Mouse (Mus musculus) cerebellum, adult 11-12 months (tissue): ENCODE results near the gene Cdh16.
"Not testable (repeated sequence)": the region's sequence is repeated elsewhere in the genome, so short reads cannot be mapped to it uniquely, and the experiment has no call there.

Experiments used
- DNase-seq: peaks from one replicate; pipeline ENCODE4 v3.0.0; 2022

The Cdh16 gene

DNA sequence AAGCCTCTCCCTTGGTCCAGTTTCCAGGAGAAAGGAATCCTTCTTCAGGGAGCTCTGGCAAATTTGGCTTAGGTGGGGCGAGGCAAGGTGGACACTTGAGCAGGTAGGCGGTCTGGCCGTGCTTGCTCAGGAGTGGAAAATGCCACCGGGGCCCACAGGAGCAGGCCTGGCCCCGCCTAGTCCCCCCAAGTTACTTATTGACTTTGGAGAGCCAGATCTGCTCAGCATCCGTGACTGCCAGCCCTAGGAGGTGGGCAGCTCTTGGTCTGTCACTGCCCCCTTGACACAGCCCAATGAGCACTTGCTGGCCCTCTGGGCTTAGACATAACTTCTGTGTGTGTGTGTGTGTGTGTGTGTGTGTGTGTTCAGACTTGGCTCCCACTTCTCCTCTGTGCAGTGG lies at the start of gene Cdh16:
Gene Cdh16 (minus strand): TSS at position 236 of the 400 bp plus-strand sequence.
- DNase-seq, result no peak

DNA sequence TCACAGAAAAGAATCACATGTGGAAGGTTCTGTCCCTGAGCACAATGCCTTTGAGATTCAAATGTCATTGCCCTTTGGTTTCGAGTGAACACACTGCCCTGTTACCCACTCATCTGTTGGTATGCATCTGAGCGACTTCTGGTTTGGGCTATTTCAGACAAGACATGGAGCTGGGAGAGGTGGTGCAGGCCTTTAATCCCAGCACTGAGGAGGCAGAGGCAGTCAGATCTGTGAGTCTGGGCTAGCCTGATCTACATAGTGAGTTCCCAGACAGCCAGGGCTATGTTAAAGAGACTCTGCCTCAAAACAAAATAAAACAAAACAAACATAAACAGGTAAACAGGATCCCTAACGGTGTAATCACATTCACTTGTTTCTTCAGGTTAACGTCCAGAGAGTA lies 31.4 kb upstream of the Cdh16 start:
- DNase-seq, result no peak

DNA sequence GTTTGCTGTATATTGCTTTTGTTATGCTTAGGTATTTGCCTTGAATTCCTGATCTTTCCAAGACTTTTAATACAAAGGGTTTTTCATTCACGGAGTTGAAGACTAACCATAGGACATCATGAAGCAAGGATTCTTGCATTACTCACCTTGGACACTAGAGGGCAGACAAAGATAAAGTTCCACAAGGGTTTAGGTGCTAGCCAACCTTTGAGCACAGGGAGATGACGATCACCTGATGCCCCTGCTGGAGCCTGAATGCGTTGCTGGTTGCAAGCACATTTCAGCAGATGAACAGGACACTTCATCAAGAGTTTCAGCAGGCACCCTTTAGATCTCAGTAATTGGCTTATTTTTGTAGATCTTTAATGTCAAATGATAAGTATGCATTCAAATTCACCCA lies 30.8 kb upstream of the Cdh16 start:
- peak; percentile 66 for DNase-seq

DNA sequence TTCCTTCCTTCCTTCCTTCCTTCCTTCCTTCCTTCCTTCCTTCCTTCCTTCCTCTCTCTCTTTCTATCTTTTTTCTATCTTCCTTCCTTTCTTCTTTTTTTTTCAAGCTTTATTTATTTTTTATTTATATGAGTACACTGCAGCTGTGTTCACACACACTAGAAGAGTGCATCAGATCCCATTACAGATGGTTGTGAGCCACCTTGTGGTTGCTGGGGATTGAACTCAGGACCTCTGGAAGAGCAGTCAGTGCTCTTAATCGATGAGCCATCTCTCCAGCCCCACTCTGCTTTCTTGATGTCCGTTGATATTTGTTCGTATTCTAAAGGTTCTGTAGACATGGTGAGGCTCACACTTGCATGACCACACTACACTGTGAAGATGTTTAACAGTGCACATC lies 20.0 kb upstream of the Cdh16 start:
- not testable (repeated sequence) for DNase-seq

DNA sequence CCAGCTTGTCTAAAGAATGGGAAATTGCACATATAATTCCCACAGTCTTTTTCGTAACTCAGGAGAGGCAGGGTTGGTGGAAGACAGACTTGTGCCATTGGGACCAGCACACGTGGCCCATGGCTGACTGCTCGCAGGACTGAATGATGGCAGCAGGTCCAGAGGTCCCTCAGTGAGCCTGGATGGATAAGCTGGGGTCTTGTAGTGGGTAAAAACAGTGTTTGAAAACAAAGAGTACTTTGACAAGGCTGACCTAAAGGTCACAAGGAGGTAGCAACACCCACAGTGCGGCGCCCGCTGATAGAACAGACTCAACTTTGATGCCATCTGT lies 18.1 kb upstream of the Cdh16 start:
- DNase-seq, result no peak

DNA sequence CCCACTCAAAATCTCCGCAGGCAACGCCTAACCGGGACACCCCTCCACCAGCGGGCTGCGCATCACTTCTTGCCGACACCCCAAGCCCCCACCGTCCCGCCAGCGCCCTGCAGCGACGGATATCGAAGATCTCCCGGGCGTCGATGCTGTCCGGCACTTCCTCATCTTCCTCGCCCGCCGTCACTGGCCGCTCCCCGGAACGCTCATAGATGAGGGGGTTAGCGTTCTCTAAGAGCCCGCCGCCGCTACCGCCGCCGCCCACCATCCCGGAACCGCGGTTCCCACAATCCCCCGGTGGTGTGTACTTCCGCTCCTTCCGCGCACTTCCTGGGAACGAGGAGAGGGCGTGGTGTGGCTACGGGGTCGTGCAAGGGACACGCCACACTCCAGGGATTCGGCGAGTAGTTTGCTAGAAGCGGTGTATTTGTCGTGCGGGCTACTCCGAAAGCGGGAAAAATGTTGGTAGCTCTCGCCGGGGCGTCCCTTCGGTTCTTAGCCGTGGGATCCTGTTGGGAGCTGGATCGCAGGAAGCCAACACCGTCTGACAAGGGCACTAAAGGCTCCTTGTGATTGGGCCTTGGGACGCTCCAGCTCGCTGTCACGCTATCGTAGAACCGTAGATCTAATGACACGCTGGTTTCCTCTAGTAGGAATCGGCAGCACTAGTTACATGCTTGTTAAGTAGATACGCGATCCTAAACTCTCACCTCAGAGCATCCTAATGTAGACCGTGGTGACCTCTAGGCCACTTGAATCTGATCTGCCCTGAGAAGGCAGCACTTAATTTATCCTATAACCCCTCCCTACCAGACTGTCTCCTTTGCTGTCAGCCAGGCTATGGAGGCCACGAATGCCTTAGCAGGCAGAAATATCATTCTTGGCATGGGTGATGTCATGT lies 17.5 kb upstream of the Cdh16 start, which contains the start of gene Ciao2b:
Gene Ciao2b (minus strand): TSS at position 540 of the 898 bp plus-strand sequence.
- DNase-seq, result peak; percentile 86

DNA sequence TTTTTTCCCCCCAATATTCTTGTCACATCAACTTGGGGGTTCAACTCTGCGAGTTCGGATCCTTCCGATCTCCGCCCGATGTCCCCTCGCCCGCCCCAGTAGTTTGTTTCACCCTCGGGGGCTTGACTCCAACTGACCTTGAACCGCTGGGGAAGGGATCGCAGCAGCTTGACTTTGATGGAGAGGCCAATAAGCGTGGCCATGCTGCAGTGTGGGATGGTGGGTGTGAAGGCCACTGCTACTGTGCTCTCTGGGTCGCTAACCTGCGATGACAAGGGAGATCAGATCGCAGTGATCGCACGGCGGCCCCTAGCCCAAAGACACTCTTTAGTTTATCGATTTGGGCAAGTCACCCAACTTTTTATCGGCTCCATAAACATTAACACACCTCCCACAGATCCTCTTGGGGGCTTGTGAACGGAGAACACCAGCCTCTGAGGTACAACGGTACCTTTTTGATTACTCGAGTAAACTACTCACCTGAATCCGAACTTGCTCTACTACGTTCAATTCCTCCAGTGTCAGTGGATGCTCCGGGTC lies 16.7 kb upstream of the Cdh16 start:
- DNase-seq, result peak; percentile 35

DNA sequence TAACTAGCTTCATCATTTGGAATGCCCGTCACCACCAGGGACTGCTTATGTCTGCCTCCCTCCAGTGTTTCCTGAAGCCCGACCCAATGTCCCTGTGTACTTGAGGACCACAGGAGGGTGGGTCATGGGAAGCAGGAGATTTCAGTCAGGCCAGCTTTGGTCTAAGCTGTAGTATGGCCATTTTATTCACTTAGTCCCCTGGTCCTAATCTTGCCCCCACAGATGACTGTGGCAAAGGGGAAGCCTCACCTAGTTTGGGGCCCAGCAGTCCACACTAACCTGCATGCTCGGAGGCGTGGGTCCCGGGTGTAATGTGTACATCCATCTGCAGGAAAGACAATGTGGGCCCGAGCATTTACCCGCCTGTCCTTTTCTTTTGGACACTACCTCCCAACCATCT lies 16.0 kb upstream of the Cdh16 start:
- no peak for DNase-seq

DNA sequence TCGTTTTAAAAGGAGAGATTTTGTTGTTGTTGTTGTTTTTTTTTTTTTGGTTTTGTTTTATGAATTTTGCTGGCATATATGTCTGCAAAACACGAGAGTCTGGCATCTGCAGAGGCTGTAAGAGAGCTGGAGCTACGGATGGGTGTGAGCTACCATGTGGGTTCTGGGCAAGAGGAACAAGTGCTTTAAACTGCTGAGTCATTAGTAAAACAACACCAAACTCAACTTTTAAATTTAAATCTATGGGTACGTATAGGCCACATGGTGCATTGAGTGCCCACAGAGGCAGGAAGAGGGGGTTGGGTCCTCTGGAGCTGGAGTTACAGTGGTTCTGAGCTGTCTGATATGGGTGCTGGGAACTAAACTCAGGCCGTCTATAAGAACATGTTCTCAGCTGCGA lies 13.8 kb upstream of the Cdh16 start:
- DNase-seq, result no peak

DNA sequence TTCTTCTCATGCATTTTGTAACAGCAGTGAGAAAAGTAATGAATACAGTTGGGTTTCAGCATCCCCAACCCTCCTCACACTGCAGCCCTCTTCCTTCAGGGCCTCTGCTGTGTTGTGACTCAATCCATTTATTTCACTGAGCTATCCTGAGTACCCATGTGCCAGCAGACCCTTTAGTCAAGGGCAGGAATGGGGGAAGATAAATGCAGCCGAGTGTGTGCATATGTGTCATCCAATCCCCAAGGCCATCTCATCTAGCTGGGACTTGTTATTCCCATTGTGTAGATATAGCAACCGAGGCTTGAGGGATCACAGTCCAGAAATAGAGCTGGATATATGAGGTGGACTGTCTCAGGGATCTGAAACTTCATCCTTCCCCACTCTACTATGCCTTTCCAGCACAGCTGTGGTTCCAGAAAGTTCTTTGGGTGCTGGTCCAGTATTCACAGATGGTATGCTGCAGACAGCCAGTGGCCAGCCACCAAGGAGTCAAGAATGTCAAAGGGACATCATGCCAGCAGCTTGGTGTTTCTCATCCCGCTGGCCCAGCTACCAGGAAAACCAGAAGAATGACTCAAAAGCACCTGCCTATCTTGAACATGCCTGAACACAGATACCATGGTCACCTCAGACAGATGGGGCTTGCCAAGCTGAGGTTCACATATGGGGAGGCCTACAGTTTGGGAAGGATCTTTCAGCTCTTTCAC lies 11.0 kb upstream of the Cdh16 start:
- no peak for DNase-seq

DNA sequence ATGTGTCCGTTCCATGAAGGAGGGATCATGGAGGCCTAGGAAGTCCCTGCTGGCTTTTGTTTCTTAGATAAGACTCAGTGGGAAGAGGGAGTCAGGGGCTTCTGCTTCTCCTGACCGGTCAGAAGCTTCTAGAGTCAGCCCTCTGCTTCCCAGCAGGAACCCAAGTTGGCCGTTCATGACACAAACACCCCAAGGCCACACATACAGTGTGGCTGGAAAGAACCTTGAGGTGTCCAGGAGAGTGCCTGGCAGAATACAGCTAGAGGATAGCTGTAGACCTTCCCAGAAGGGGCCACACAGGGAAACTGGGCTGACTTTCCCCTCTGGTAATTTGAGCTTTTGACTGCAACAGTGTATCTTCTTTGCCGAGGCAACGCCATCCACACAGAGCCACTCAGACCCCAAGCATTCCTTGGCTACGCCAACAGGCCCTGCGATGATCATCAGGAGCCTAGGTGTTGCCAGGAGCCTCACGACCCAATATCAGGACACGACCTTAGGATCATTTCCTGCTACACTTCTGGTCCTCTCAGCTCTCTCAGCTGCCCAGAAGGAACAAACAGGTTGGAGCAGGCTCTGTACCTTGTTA lies 9.1 kb upstream of the Cdh16 start:
- DNase-seq, result no peak

DNA sequence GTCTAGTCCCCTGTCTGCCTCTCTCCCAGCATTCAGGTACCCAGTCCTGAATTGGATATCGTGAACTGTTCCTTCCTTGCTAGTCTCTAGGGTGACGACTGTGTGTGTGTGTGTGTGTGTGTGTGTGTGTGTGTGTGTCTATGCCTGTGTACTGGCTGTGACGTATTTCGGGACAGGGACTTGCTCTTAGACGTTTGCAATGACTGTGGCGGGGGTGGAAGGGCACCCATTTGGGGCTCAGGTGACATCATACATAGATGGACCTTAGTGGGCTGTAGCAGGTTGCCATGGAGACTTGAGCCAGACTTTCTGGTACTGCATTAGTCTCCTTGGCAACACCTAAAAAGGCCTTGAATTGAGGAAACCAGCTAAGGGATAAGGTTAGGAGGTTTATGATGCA lies 8.3 kb upstream of the Cdh16 start:
- no peak for DNase-seq

DNA sequence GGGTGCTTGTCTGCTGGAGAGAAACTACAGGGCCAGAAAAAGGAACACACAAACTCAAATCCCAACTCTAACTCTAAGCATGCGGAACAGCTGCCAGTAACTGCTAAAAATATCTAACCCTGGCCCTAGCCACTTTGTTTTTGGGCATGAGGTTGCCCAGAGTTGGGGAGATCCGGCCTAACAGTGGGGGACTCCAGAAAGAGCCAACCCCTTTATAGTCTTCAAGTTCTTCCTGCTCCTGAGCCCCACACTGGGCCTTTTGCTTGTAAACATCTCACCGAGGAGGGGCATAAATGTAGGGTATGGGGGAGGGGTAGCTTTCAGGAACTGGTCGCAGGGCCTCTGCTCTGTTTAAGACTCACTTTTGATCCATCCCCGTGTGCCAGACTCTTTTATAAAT lies 7.8 kb upstream of the Cdh16 start:
- no peak for DNase-seq

DNA sequence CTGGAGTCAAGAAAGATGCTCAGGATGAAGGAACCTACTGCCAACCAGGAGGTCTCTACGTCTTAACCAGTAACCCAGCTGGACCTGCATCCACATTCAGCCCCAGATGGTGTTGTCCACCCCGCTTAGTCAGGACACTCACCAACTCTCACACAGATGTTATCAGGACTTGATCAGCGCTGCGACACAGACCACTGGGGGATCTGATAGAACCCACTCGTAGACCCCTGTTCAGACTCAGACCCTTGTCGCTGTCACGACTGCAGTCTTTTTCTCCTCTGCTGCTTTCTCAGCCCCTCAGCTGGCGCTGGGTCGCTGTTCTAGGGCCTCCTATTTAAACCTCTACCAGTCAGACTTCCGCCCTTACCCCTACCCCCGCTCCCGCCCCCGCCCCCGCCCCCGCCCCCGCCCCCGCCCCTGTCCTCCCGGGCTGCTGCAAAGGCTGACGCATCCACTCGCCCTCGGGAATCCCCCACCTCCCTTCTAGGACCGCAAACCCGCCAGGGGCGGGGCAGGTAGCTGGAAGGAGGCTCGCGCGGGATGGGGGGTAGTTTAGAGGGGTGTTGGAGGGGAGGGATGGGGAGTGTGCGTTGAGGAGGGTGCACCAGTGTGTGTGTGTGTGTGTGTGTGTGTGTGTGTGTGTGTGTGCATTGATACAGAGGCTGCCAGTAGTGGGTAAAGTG lies 6.9 kb upstream of the Cdh16 start, which contains the start of gene Rrad:
Gene Rrad (minus strand): TSS at position 347 of the 683 bp plus-strand sequence.
- no peak for DNase-seq

DNA sequence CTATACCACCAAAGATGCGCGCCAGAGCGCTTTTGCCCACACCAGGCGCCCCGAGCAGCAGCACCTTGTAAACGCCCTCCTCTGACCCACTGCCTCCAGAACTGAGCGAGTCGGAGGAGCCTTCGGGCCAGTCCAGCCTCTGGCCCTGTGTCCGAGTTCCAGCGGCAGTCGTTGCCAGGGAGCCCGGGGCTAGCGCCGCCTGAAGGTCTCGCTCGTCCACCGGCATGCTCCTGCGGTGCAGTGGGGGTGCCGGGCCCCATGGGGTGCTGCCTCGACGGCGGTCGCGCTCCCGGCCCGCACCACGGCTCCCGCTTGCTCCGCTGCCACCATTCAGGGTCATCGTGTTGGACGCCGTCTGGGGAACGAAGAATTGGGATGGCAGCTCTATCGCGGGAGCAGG lies 6.4 kb upstream of the Cdh16 start:
- DNase-seq, result no peak

DNA sequence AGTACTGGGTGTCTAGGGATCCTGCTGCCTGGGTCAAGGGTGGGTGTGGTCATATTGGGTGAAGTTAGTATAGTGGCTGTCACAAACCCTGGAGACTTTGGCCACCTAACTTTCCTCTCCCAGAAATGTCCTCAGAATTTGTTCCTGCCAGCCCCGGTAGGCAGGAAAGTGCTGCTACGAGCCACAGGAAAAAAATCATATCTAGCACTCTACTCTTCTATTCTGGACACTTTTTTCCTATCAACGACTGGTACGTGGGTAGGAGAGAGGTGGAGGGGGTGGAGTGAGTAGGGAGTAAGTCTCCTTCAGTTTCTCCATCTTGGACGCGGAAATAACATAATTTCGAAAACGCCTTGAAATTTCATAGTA lies 5.9 kb upstream of the Cdh16 start:
- no peak for DNase-seq

DNA sequence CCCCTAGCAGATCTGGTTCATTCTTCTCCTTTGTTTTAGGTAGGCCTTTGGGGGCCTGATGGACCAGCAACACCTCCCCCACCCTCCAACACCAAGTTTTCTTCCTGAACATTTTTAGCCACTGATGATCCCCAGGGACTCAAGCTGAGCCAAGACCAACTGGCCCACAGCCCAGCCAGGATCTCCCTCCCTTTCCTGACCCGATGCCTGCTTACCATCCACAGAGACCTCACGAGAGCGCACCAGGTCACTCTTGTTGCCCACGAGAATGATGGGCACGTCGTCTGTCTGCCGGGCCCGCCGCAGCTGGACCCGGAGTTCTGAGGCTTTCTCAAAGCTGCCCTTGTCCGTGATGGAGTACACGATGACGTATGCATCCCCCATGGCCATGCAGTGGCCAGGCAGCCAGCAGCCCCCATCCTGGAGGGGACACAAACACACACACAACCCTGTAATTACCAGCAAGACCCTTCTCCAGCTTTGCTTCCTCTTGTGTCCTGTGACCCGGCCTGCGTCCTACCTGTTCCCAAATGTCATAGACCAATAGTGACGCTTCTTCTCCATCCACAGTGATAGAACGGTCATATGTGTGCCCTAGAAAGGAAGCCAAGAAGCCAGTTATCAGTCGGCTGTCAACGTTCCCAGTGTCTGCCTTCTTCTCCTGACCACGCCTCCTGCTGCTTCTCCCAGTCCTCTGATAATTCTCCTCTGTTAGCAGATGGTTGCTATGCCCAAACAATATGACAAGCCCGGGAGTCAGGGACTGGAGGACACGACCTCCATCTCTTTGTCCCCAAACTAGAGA lies 5.3 kb upstream of the Cdh16 start:
- no peak for DNase-seq

DNA sequence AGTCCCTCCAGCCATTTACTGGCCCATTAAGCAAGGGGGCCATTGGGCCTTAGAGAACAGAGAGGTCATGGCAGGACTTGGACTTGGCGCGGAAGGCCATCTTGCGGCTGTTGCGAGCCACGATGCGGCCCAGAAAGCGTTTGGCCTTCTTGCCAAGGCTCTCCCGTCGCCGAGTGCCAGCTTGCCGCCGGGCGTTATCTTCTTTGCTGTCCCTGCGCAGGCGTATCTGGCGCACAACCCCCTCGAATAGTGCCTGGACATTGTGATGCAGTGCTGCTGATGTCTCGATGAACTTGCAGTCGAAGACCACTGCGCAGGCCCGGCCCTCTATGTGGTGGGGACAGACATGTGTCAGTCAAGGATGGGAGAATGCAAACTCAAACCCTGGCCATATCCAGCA lies 4.2 kb upstream of the Cdh16 start:
- no peak for DNase-seq

DNA sequence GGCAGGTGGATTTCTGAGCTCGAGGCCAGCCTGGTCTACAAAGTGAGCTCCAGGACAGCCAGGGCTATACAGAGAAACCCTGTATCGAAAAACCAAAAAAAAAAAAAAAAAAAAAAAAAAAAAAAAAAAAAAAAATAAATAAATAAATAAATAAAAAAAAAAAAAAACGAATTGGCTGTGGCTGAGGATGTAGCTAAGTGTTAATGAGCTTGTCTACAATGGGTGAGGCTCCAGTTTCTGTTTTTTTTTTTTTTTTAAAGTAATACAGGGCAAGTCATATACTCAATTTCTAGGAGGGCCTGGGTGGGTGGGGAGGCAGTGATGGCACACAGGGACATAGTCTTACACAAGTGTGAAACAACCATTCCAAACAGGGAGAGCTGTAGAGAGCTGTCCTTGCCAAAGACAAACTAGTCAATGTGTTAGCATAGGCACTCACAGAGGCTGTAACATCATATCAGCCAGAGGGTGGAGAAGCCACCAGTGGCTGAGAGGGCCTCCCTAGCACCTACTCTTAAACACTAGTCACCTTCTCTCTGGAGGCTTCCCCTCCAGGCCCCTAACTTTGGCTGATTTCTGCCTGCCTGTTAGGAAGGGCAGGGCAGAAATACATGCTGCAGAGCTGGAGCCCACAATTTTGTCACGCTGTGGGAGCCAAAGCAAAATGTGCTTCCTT lies 3.0 kb upstream of the Cdh16 start:
- no peak for DNase-seq

DNA sequence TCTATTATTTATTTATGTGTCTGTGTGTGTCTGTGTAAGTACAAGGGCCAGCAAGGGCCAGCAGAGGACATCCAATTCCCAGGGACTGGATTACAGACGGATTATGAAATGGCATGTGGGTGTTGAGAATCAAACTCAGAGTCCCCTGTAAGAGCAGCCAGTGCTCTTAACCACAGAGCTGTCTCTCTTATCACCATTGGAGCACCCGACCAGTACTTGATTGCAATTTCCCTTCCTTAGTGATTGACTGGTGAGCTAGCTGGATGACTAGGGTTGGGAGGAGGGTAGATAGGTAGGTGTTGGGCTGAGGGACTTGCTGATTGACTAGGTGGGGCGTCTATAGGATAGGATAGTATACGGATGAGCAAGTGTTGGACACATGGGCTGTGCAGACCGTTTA lies 3.4 kb downstream of the Cdh16 start:
- no peak for DNase-seq

DNA sequence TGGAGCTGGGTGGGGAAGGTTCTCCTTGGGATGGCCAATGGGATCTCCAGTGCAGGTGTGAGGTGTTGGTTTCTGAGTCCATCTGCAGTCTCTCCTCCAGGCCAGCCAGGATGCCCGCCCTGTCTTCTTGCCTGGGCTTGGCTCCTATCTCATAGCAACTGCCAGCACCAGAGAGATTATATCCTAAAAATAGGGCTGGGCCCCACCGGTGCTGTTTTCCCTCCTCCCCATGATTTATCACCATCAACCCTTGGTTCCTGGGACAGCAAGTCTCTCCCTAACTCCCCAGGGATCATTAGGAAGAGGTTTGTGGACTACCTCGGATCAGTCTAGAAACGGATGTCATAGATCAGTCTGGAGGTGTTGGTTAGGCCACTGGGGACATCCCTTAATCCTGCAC lies 11.1 kb downstream of the Cdh16 start:
- DNase-seq, result no peak

DNA sequence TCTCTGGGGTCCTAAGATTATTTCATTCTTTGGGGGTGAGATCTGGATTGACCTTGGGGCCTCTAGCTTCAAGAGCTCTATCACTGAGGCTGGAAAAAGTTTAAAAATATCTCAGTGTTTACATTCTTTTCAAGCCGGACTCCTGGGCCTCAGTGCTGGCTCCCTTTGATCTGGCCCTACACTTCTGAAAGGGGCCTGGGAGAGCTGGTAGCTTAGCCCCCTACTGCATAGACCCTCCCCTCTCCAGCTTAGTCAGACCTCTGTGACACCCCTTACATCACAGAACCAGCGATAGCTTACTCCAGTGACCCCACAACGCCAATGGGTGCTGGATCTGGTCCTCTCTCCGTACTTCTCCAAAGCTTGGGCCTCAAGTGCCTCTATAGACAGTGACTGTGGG lies 12.6 kb downstream of the Cdh16 start:
- DNase-seq, result no peak
